Mouse (Mus musculus) heart, embryonic 10.5 days (tissue): Measurements from ENCODE around the gene Mgrn1. TPM values are rescaled to one million over a fixed set of nuclear protein-coding genes. Genes with fewer than 3 reads are reported as not detected.

Experiments
- DNase-seq: peaks from one replicate; pipeline ENCODE4 v3.0.0-alpha.2; 2017; ENCODE audit warnings: low spot score
- H3K27ac ChIP-seq: fragments of 300-500 bp; sonication (generic); 2 replicates; pipeline ENCODE4 v1.5.1; 2016; ENCODE audit warnings: mild to moderate bottlenecking
- H3K27me3 ChIP-seq: fragments of 300-500 bp; sonication (generic); 2 replicates; pipeline ENCODE4 v1.6.1; 2016; ENCODE audit warnings: mild to moderate bottlenecking; ENCODE audit not compliant: poor library complexity, insufficient read depth, severe bottlenecking
- H3K36me3 ChIP-seq: fragments of 300-500 bp; sonication (generic); 2 replicates; pipeline ENCODE4 v1.6.1; 2016; ENCODE audit warnings: mild to moderate bottlenecking, moderate library complexity
- H3K4me1 ChIP-seq: fragments of 300-500 bp; sonication (generic); 2 replicates; pipeline ENCODE4 v1.6.1; 2016; ENCODE audit warnings: mild to moderate bottlenecking
- H3K4me3 ChIP-seq: fragments of 300-500 bp; sonication (generic); 2 replicates; pipeline ENCODE4 v1.5.1; 2016; ENCODE audit warnings: mild to moderate bottlenecking, moderate library complexity
- H3K9me3 ChIP-seq: fragments of 300-500 bp; sonication (generic); 2 replicates; pipeline ENCODE4 v1.6.1; 2016; ENCODE audit warnings: mild to moderate bottlenecking, moderate library complexity
- WGBS: fragments of 180-500 bp; shearing (Covaris S2); methylation state at CpG from one replicate; pipeline ENCODE4 v1.1.7; 2016; 5-methylcytosine and 5-hydroxymethylcytosine counted together
- polyA plus RNA-seq: library from polyadenylated mRNA; unstranded; fragments of >200 nt; fragmentation: Nextera tagmentation; extraction: Ambion mirVana; gene quantifications from 2 replicates; pipeline ENCODE4 v1.2.1, GENCODE M21; 2016

Mgrn1 gene
- polyA plus RNA-seq, 1 experiment from 2014 or later, result 96.2 TPM

- no peaks in the 10 kb centered on the region for H3K27me3 ChIP-seq
- no peak overlapping the region for H3K27ac ChIP-seq
- WGBS, result 80% methylated on average over 2 of the region's 2 CpGs
- H3K9me3 ChIP-seq, result no peaks in the 10 kb centered on the region
- DNase-seq, result no peak
- H3K4me3 ChIP-seq, result no peak overlapping the region
- peaks cover 20% of the 10 kb centered on the region for H3K4me1 ChIP-seq
- H3K36me3 ChIP-seq, result peaks cover 81% of the 10 kb centered on the region
Observed at GRCm38 (mm10) chr16:4916608-4917007, 30.6 kb downstream of the Mgrn1 start.

GRCm38 (mm10) chr16:4920556-4920955, 34.5 kb downstream of the Mgrn1 start:
- Histone ChIP-seq H3K27me3 (no peaks in the 10 kb centered on the region), H3K4me1 (peaks cover 5% of the 10 kb centered on the region; the same call in 1 of the 2 replicates), H3K36me3 (peaks cover 84% of the 10 kb centered on the region), H3K27ac (no peak overlapping the region; the same call in 1 of the 2 replicates), H3K9me3 (no peaks in the 10 kb centered on the region), H3K4me3 (no peak overlapping the region)
- no peak for DNase-seq
- WGBS, result 58% methylated on average over 4 of the region's 4 CpGs

GRCm38 (mm10) chr16:4922481-4922880, 36.4 kb downstream of the Mgrn1 start:
- H3K36me3 ChIP-seq, result peaks cover 86% of the 10 kb centered on the region
- 93% methylated on average over 6 of the region's 6 CpGs for WGBS

DNA sequence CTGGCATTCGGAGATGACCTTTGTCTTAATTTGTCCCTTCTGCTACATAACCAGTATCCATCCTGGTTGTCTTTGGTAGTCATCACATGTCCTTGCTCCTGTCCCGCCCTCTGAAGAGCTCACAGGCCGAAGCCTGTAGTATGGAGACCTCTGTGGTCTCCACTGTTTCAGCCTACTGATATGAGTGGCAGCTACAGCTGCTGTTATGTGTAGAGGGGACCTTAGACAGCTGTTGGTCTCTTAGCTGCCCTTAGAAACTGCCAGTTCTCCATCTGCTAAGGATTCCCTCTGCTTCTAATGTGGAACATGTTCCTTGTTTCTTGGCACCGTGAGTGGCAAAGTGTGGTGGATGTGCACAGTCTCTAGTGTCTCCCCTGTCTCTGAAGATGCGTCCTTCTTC, 37.9 kb downstream of the Mgrn1 start:
- no peaks in the 10 kb centered on the region for H3K9me3 ChIP-seq
- DNase-seq, result no peak
- H3K36me3 ChIP-seq, result peaks cover 92% of the 10 kb centered on the region
- no peak overlapping the region for H3K27ac ChIP-seq
- H3K27me3 ChIP-seq, result no peaks in the 10 kb centered on the region
- no peak overlapping the region for H3K4me3 ChIP-seq
- 90% methylated on average over 5 of the region's 5 CpGs for whole genome bisulfite sequencing
- no peaks in the 10 kb centered on the region for H3K4me1 ChIP-seq

More at GRCm38 (mm10) chr16:4922481-4922880, 36.4 kb downstream of the Mgrn1 start:
- H3K27me3 ChIP-seq, result no peaks in the 10 kb centered on the region
- H3K9me3 ChIP-seq, result no peaks in the 10 kb centered on the region
- no peak for DNase-seq
- no peak overlapping the region for H3K4me3 ChIP-seq
- H3K4me1 ChIP-seq, result no peaks in the 10 kb centered on the region
- H3K27ac ChIP-seq, result no peak overlapping the region

- Histone ChIP-seq H3K4me3 (no peak overlapping the region), H3K4me1 (no peaks in the 10 kb centered on the region), H3K27ac (no peak overlapping the region), H3K9me3 (no peaks in the 10 kb centered on the region), H3K36me3 (peaks cover 97% of the 10 kb centered on the region), H3K27me3 (no peaks in the 10 kb centered on the region)
- WGBS, result 90% methylated on average over 7 of the region's 7 CpGs
- no peak for DNase-seq
Observed at GRCm38 (mm10) chr16:4927967-4928366, 41.9 kb downstream of the Mgrn1 start.

DNA sequence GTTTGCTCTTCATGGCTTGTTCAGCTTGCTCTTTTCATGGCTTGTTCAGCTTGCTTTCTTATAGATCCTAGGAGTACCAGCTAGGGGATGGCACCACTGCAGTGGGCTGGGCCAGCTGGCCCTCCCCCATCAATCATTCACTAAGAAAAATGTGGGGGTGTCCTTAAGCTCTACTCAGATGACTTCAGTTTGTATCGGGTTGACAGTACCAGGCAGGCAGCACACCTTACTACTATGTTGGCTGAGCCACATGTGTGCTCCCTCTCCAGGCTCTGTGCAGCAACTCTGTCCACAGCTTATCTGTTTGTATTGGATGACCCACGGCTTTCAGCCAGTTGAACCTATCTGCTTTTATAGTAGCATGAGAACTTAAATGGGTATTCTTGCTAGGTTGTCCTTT, 42.4 kb downstream of the Mgrn1 start:
- peaks cover 97% of the 10 kb centered on the region for H3K36me3 ChIP-seq
- 79% methylated on average over 2 of the region's 2 CpGs for whole genome bisulfite sequencing
- DNase-seq, result no peak

GRCm38 (mm10) chr16:4932429-4932828, 46.4 kb downstream of the Mgrn1 start:
- 89% methylated on average over 3 of the region's 3 CpGs for WGBS
- peaks cover 98% of the 10 kb centered on the region for H3K36me3 ChIP-seq
- H3K27me3 ChIP-seq, result no peaks in the 10 kb centered on the region
- no peak overlapping the region for H3K27ac ChIP-seq
- H3K9me3 ChIP-seq, result no peaks in the 10 kb centered on the region
- no peak overlapping the region for H3K4me3 ChIP-seq
- H3K4me1 ChIP-seq, result no peaks in the 10 kb centered on the region
- no peak for DNase-seq

More for the DNA sequence above, 42.4 kb downstream of the Mgrn1 start:
- H3K9me3 ChIP-seq, result no peaks in the 10 kb centered on the region
- no peaks in the 10 kb centered on the region for H3K4me1 ChIP-seq
- no peak overlapping the region for H3K27ac ChIP-seq
- H3K27me3 ChIP-seq, result no peaks in the 10 kb centered on the region
- H3K4me3 ChIP-seq, result no peak overlapping the region

- no peak for DNase-seq
- Histone ChIP-seq H3K27me3 (no peaks in the 10 kb centered on the region), H3K36me3 (peaks cover 80% of the 10 kb centered on the region), H3K4me3 (no peak overlapping the region), H3K9me3 (no peaks in the 10 kb centered on the region), H3K27ac (no peak overlapping the region), H3K4me1 (peaks cover 10% of the 10 kb centered on the region)
- 97% methylated on average over 31 of the region's 31 CpGs for WGBS
Observed at GRCm38 (mm10) chr16:4935430-4935829, 49.4 kb downstream of the Mgrn1 start.

DNA sequence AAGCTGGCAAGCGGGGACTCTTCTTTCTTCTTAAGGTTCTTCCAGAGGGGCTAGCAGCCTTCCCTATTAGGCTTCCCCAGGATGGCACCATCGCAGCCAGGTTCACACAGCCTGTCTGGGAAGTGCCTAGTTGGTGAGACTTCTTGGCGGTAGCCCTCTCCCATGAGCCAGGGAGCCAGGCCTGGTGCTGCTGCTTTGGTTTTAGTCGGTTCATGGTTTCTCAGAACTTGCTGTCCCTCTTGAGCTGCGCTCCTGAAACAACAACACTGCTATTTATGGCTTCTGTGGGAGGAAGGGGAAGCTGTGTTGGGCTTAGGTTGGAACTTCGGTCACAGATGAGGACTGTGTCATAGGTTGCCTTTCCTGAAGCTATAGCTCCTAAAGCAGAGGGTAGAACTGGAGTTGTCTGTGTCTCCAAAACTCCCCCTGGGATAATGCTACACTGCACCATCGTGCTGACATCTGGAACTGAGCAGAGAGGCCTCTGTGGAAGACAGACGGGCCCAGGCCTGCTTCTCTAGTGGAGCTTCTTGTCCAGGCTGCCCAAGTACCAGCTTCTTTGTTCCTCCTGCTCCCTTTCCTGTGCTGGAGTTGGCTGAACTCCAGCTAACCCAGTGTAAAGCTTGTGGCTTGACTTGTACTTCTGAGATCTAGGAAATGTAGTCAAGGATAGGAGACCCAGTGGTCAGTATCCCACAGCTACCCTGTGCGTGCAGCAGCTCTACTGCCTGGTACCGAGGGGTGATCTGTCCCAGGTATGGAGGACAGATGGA, 50.1 kb downstream of the Mgrn1 start:
- 82% methylated on average over 10 of the region's 10 CpGs for WGBS
- Histone ChIP-seq H3K27ac (0 out of 2 replicates have a peak overlapping the region, but pooled peaks have one; percentile 8), H3K4me1 (peaks cover 10% of the 10 kb centered on the region), H3K4me3 (no peak overlapping the region), H3K36me3 (peaks cover 80% of the 10 kb centered on the region), H3K27me3 (no peaks in the 10 kb centered on the region), H3K9me3 (no peaks in the 10 kb centered on the region)
- no peak for DNase-seq

GRCm38 (mm10) chr16:4937351-4938190, 51.5 kb downstream of the Mgrn1 start:
- 89% methylated on average over 8 of the region's 8 CpGs for WGBS
- peaks cover 80% of the 10 kb centered on the region for H3K36me3 ChIP-seq
- H3K4me3 ChIP-seq, result no peak overlapping the region
- H3K9me3 ChIP-seq, result no peaks in the 10 kb centered on the region
- no peaks in the 10 kb centered on the region for H3K27me3 ChIP-seq
- no peak for DNase-seq
- peaks cover 10% of the 10 kb centered on the region for H3K4me1 ChIP-seq
- H3K27ac ChIP-seq, result no peak overlapping the region

DNA sequence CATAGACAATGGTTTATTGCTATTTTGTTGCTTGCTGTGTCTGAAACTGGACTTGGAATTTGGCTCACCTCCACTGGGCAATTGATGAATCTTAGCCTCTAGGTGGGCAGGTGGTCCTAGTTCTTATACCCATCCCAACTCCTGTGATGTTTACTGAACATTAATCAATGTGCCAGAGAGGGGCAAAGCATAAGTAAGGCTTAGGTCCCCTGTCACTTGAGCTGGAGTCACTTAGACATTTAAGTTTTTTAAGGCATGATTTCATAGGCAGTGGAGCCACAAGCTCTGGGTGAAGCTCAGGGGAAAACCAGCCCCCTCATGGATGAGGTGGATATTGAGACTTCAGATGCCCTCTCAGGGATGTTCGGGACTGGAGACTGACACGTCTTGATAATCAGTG, 52.4 kb downstream of the Mgrn1 start, which contains the start of gene Nudt16l1:
Gene Nudt16l1, plus strand, starts transcription at position 301 of the 400 bp plus-strand sequence.
- H3K36me3 ChIP-seq, result peaks cover 80% of the 10 kb centered on the region
- no peaks in the 10 kb centered on the region for H3K27me3 ChIP-seq
- H3K4me1 ChIP-seq, result peaks cover 10% of the 10 kb centered on the region
- H3K4me3 ChIP-seq, result peak within 1 kb of the TSS; percentile 88
- no peaks in the 10 kb centered on the region for H3K9me3 ChIP-seq
- peak within 1 kb of the TSS; percentile 92 for H3K27ac ChIP-seq
- no peak for DNase-seq
- WGBS, result 4% methylated on average over 2 of the region's 2 CpGs

GRCm38 (mm10) chr16:4938989-4939388, 52.9 kb downstream of the Mgrn1 start:
- DNase-seq, result peak; percentile 99
- Histone ChIP-seq H3K36me3 (peaks cover 79% of the 10 kb centered on the region), H3K27me3 (no peaks in the 10 kb centered on the region), H3K4me1 (peaks cover 10% of the 10 kb centered on the region), H3K27ac (peak overlapping the region; percentile 92), H3K4me3 (peak overlapping the region; percentile 88), H3K9me3 (no peaks in the 10 kb centered on the region)
- WGBS, result 0% methylated on average over 28 of the region's 28 CpGs

DNA sequence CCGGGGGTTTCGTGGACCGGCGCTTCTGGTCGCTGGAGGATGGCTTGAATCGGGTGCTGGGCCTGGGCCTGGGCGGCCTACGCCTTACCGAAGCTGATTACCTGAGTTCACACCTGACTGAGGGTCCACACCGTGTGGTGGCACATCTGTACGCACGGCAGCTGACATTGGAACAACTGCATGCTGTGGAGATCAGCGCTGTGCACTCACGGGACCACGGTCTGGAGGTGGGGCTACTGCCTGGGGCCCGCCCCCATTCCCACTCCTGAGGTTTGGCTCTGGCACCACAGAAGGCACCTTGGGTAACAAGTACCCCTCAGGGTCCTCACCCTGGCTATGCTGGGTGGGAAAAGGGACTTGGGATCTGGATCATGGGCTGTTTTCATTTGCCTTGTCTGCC, 53.4 kb downstream of the Mgrn1 start:
- WGBS, result 4% methylated on average over 16 of the region's 16 CpGs
- H3K27me3 ChIP-seq, result no peaks in the 10 kb centered on the region
- DNase-seq, result no peak
- H3K36me3 ChIP-seq, result peaks cover 79% of the 10 kb centered on the region
- H3K4me1 ChIP-seq, result peaks cover 10% of the 10 kb centered on the region
- peak overlapping the region; percentile 92 for H3K27ac ChIP-seq
- H3K9me3 ChIP-seq, result no peaks in the 10 kb centered on the region
- peak overlapping the region; percentile 88 for H3K4me3 ChIP-seq
